Mouse (Mus musculus) liver, adult 2 months (tissue): ENCODE measurements around the gene Acsf2.

Source experiments
- CTCF ChIP-seq: fragments of 200-500 bp; IDR thresholded peaks from 2 replicates; pipeline ENCODE4 v1.5.1; 2011; ENCODE audit warnings: low read depth, low read length, control low read depth
- POLR2A ChIP-seq: fragments of 200-500 bp; IDR thresholded peaks from 2 replicates; pipeline ENCODE4 v1.6.1; 2011; ENCODE audit warnings: low read length, control low read depth; ENCODE audit not compliant: insufficient read depth; ENCODE audit errors: extremely low read depth

GRCm38 (mm10) chr11:94597319-94597718, 4.4 kb downstream of the Acsf2 start:
- TF ChIP-seq POLR2A (no peak), CTCF (no peak)
